Mouse (Mus musculus): ENCODE data around the gene Col16a1. TPM values are rescaled to one million over a fixed set of nuclear protein-coding genes. Genes with fewer than 3 reads are reported as not detected.

Col16a1 gene
- polyA plus RNA-seq, 1 experiment from 2014 or later, result 4.3 TPM

GRCm38 (mm10) chr4:130133399-130133798 is 85.8 kb downstream of the Col16a1 start:
- H3K9ac ChIP-seq (replicated peaks; ENCODE audit: low read length), result no peak overlapping the region
- peaks cover 2% of the 10 kb centered on the region; the same call in 1 of the 2 replicates for H3K27me3 ChIP-seq (ENCODE audit: control insufficient read depth, insufficient read depth, low read length)
- peaks cover under 1% of the 10 kb centered on the region; the same call in 1 of the 2 replicates for H3K4me1 ChIP-seq (ENCODE audit: control insufficient read depth, insufficient read depth, low read length)
- DNase-seq (no peak), ATAC-seq (ENCODE audit: low FRiP score, low TSS enrichment) (no peak)
- 70% methylated on average over 6 of the region's 6 CpGs for whole genome bisulfite sequencing
- H3K4me2 ChIP-seq (ENCODE audit: low read length), result no peak overlapping the region
- H3K4me3 ChIP-seq (replicated peaks; ENCODE audit: low read depth, low read length), result no peak overlapping the region
- no peaks in the 10 kb centered on the region for H3K36me3 ChIP-seq (ENCODE audit: control insufficient read depth, insufficient read depth, low read length)
- H3K27ac ChIP-seq (replicated peaks; ENCODE audit: low read depth, low read length), result no peak overlapping the region
- no peaks in the 10 kb centered on the region for H3K9me3 ChIP-seq (ENCODE audit: control insufficient read depth, low read length)

- peak overlapping the region; percentile 41 for H3K4me3 ChIP-seq (replicated peaks; ENCODE audit: low read depth, low read length)
- DNase-seq (peak; percentile 90), ATAC-seq (ENCODE audit: low FRiP score, low TSS enrichment) (peak; percentile 50; the same call in 1 of the 2 replicates)
- 1% methylated on average over 57 of the region's 57 CpGs for WGBS
- peak overlapping the region; percentile 88 for H3K4me2 ChIP-seq (ENCODE audit: low read length)
- H3K27me3 ChIP-seq (ENCODE audit: control insufficient read depth, insufficient read depth, low read length), result peaks cover 26% of the 10 kb centered on the region
- H3K36me3 ChIP-seq (ENCODE audit: control insufficient read depth, insufficient read depth, low read length), result no peaks in the 10 kb centered on the region
- peak overlapping the region; percentile 47 for H3K9ac ChIP-seq (replicated peaks; ENCODE audit: low read length)
- H3K27ac ChIP-seq (replicated peaks; ENCODE audit: low read depth, low read length), result no peak overlapping the region
- H3K4me1 ChIP-seq (ENCODE audit: control insufficient read depth, insufficient read depth, low read length), result peaks cover 18% of the 10 kb centered on the region
- H3K9me3 ChIP-seq (ENCODE audit: control insufficient read depth, low read length), result no peaks in the 10 kb centered on the region
These were observed 91.0 kb downstream of the Col16a1 start for GRCm38 (mm10) chr4:130138441-130139213.

- H3K27me3 ChIP-seq (ENCODE audit: control insufficient read depth, insufficient read depth, low read length), result peaks cover 26% of the 10 kb centered on the region
- no peaks in the 10 kb centered on the region for H3K9me3 ChIP-seq (ENCODE audit: control insufficient read depth, low read length)
- ATAC-seq (ENCODE audit: low FRiP score, low TSS enrichment) (peak; percentile 46; the same call in 1 of the 2 replicates), DNase-seq (no peak)
- H3K36me3 ChIP-seq (ENCODE audit: control insufficient read depth, insufficient read depth, low read length), result no peaks in the 10 kb centered on the region
- H3K4me3 ChIP-seq (replicated peaks; ENCODE audit: low read depth, low read length), result peak within 1 kb of the TSS; percentile 41
- peak within 1 kb of the TSS; percentile 47 for H3K9ac ChIP-seq (replicated peaks; ENCODE audit: low read length)
- H3K4me1 ChIP-seq (ENCODE audit: control insufficient read depth, insufficient read depth, low read length), result peaks cover 18% of the 10 kb centered on the region
- no peak within 1 kb of the TSS for H3K27ac ChIP-seq (replicated peaks; ENCODE audit: low read depth, low read length)
- under 1% methylated on average over 15 of the region's 15 CpGs for WGBS
- H3K4me2 ChIP-seq (ENCODE audit: low read length), result peak within 1 kb of the TSS; percentile 88
These were observed 91.5 kb downstream of the Col16a1 start, which contains the start of gene Hcrtr1 for GRCm38 (mm10) chr4:130139214-130139492. TSS of gene Hcrtr1 (minus strand) at chr4:130139359.

GRCm38 (mm10) chr4:130140992-130141402 is 93.4 kb downstream of the Col16a1 start:
- DNase-seq, result peak; percentile 61
- Histone ChIP-seq H3K4me3 (replicated peaks; ENCODE audit: low read depth, low read length) (no peak overlapping the region), H3K27ac (replicated peaks; ENCODE audit: low read depth, low read length) (peak overlapping the region; percentile 60), H3K4me1 (ENCODE audit: control insufficient read depth, insufficient read depth, low read length) (peaks cover 18% of the 10 kb centered on the region), H3K27me3 (ENCODE audit: control insufficient read depth, insufficient read depth, low read length) (peaks cover 26% of the 10 kb centered on the region), H3K9ac (replicated peaks; ENCODE audit: low read length) (no peak overlapping the region), H3K4me2 (ENCODE audit: low read length) (0 out of 2 replicates have a peak overlapping the region, but pooled peaks have one; percentile 4), H3K36me3 (ENCODE audit: control insufficient read depth, insufficient read depth, low read length) (no peaks in the 10 kb centered on the region), H3K9me3 (ENCODE audit: control insufficient read depth, low read length) (no peaks in the 10 kb centered on the region)
- 41% methylated on average over 9 of the region's 9 CpGs for WGBS
- ATAC-seq (ENCODE audit: low FRiP score, low TSS enrichment), result no peak; the same call in 1 of the 2 replicates

- peaks cover 26% of the 10 kb centered on the region for H3K27me3 ChIP-seq (ENCODE audit: control insufficient read depth, insufficient read depth, low read length)
- ATAC-seq (ENCODE audit: low FRiP score, low TSS enrichment), result no peak
- no peak overlapping the region for H3K27ac ChIP-seq (replicated peaks; ENCODE audit: low read depth, low read length)
- H3K9ac ChIP-seq (replicated peaks; ENCODE audit: low read length), result no peak overlapping the region
- H3K4me3 ChIP-seq (replicated peaks; ENCODE audit: low read depth, low read length), result no peak overlapping the region
- H3K9me3 ChIP-seq (ENCODE audit: control insufficient read depth, low read length), result no peaks in the 10 kb centered on the region
- no peak overlapping the region for H3K4me2 ChIP-seq (ENCODE audit: low read length)
- peaks cover 18% of the 10 kb centered on the region for H3K4me1 ChIP-seq (ENCODE audit: control insufficient read depth, insufficient read depth, low read length)
- no peak for DNase-seq
- H3K36me3 ChIP-seq (ENCODE audit: control insufficient read depth, insufficient read depth, low read length), result no peaks in the 10 kb centered on the region
- WGBS, result 53% methylated on average over 3 of the region's 3 CpGs
These were observed 94.1 kb downstream of the Col16a1 start for GRCm38 (mm10) chr4:130141786-130142185.

GRCm38 (mm10) chr4:130148405-130148804 is 100.8 kb downstream of the Col16a1 start:
- H3K27me3 ChIP-seq (ENCODE audit: control insufficient read depth, insufficient read depth, low read length), result no peaks in the 10 kb centered on the region
- H3K36me3 ChIP-seq (ENCODE audit: control insufficient read depth, insufficient read depth, low read length), result no peaks in the 10 kb centered on the region
- DNase-seq (no peak), ATAC-seq (ENCODE audit: low FRiP score, low TSS enrichment) (no peak)
- H3K4me1 ChIP-seq (ENCODE audit: control insufficient read depth, insufficient read depth, low read length), result no peaks in the 10 kb centered on the region
- H3K9me3 ChIP-seq (ENCODE audit: control insufficient read depth, low read length), result no peaks in the 10 kb centered on the region
- H3K4me3 ChIP-seq (replicated peaks; ENCODE audit: low read depth, low read length), result no peak overlapping the region
- no peak overlapping the region for H3K4me2 ChIP-seq (ENCODE audit: low read length)
- H3K27ac ChIP-seq (replicated peaks; ENCODE audit: low read depth, low read length), result no peak overlapping the region
- no peak overlapping the region for H3K9ac ChIP-seq (replicated peaks; ENCODE audit: low read length)
- WGBS, result 85% methylated on average over 10 of the region's 10 CpGs

Other genes with a start within 250 kb of the Col16a1 start
- gene Ptp4a2, start 236.6 kb upstream of the Col16a1 start, polyA plus RNA-seq (2014; fragmentation: Nextera tagmentation; extraction: Ambion mirVana), result 184 and 256 TPM in 2 replicates
- gene Spocd1, start 118.6 kb upstream of the Col16a1 start, polyA plus RNA-seq (2014; fragmentation: Nextera tagmentation; extraction: Ambion mirVana), result 0.16 TPM in 1 of 2 replicates, not detected in the other
- gene Adgrb2, start 63.0 kb upstream of the Col16a1 start, polyA plus RNA-seq (2014; fragmentation: Nextera tagmentation; extraction: Ambion mirVana), result 15.9 and 16.9 TPM in 2 replicates
- 68.8 and 71.6 TPM in 2 replicates for gene Pef1, start 54.7 kb downstream of the Col16a1 start, polyA plus RNA-seq (2014; fragmentation: Nextera tagmentation; extraction: Ambion mirVana)
- 1.6 TPM in 2 replicates for gene Hcrtr1, start 91.5 kb downstream of the Col16a1 start, polyA plus RNA-seq (2014; fragmentation: Nextera tagmentation; extraction: Ambion mirVana)
- 1.2 and 1.7 TPM in 2 replicates for gene Tinagl1, start 127.3 kb downstream of the Col16a1 start, polyA plus RNA-seq (2014; fragmentation: Nextera tagmentation; extraction: Ambion mirVana)
- not detected in 2 replicates for gene Gm853, start 174.6 kb downstream of the Col16a1 start, polyA plus RNA-seq (2014; fragmentation: Nextera tagmentation; extraction: Ambion mirVana)
- gene Serinc2, start 231.4 kb downstream of the Col16a1 start, polyA plus RNA-seq (2014; fragmentation: Nextera tagmentation; extraction: Ambion mirVana), result 49.2 and 52.1 TPM in 2 replicates